Mouse (Mus musculus): Measurements from ENCODE around the gene Thbs2. TPM values are rescaled to one million over a fixed set of nuclear protein-coding genes. Genes with fewer than 3 reads are reported as not detected.

Thbs2 gene
- total and polyA plus RNA-seq, 2 experiments from 2014 or later: 2.9 to 10.3 TPM

DNA sequence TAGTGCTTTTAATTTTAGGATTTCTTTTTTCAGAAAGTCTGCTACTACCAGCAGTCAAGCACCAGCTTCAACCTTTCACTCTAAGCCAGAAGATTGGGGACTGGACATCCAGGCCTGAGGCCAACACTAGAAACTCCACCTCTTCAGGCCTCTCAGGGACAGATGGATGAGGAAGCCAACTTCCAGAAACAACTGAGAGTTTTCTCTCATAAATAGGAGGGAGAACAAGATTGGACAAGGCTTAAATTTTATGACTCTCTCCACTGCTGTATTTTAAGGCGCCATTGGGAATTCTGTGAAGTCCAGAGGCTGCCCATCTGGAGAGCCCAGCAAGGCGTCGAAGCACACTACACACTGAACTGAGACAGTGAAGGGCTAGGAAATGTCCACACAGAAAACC lies 17.0 kb upstream of the Thbs2 start:
- no peaks in the 10 kb centered on the region for H3K9me3 ChIP-seq (ENCODE audit: low read length)
- no peak overlapping the region for H3K4me2 ChIP-seq (ENCODE audit: low read depth)
- H3K4me3 ChIP-seq (ENCODE audit: low read depth, low read length): no peak overlapping the region
- no peak overlapping the region for H3K27ac ChIP-seq (ENCODE audit: low read depth, low read length)
- H3K27me3 ChIP-seq (ENCODE audit: insufficient read depth, low read length): no peaks in the 10 kb centered on the region
- ATAC-seq (no peak), DNase-seq (no peak)
- 96% methylated on average over 3 of the region's 3 CpGs for WGBS
- no peak for TF ChIP-seq CTCF (IDR thresholded peaks at IDR 0.05; ENCODE audit: low read depth)
- no peak overlapping the region for H3K9ac ChIP-seq
- H3K36me3 ChIP-seq (ENCODE audit: insufficient read depth): no peaks in the 10 kb centered on the region
- no peaks in the 10 kb centered on the region for H3K4me1 ChIP-seq (ENCODE audit: insufficient read depth)

DNA sequence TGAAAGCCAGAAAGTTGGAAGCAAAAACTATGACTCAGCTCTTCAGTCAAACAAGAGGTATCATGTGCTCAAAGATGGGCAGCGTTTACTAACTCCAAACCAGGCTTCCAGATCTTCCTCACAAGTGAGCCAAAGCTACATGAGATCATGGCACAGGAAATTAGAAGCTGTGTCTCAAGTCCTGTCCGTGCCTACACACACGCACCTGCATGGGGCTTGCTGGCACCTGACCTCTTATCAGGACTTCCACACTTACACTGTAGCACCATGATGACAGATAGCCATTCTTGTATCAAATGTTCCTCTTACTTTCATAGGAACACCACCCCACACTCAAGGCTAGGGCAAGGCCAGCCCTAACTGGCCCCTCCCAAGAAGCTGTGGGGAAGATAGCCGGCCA lies 12.0 kb upstream of the Thbs2 start:
- H3K27me3 ChIP-seq (ENCODE audit: insufficient read depth, low read length): no peaks in the 10 kb centered on the region
- no peak overlapping the region for H3K27ac ChIP-seq (ENCODE audit: low read depth, low read length)
- 92% methylated on average over 4 of the region's 4 CpGs for WGBS
- H3K4me3 ChIP-seq (ENCODE audit: low read depth, low read length): no peak overlapping the region
- no peak for TF ChIP-seq CTCF (IDR thresholded peaks at IDR 0.05; ENCODE audit: low read depth)
- H3K9me3 ChIP-seq (ENCODE audit: low read length): no peaks in the 10 kb centered on the region
- DNase-seq: no peak
- no peak overlapping the region for H3K9ac ChIP-seq
- H3K4me1 ChIP-seq (ENCODE audit: insufficient read depth): no peaks in the 10 kb centered on the region
- no peak overlapping the region for H3K4me2 ChIP-seq (ENCODE audit: low read depth)
- H3K36me3 ChIP-seq (ENCODE audit: insufficient read depth): no peaks in the 10 kb centered on the region
- no peak for ATAC-seq

DNA sequence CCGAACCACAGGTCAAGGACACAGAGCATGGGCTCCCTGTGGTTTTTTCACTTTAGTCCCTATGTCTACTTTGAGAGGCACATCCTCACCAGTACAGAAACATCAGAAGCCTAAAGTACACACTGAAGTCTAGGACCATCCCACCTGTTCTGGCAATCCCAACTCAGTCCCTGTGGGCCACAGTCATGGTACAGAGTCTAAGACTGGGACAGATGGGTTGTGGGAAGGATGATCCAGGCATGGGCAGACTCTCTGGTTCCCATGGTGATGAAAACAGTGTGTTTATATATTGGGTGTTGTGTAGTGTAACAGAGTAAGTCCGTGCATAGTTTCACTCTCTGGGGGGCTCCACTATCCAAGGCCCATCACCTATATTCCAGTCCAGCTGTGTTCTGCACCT lies 11.4 kb upstream of the Thbs2 start:
- no peak overlapping the region for H3K9ac ChIP-seq
- DNase-seq (no peak), ATAC-seq (no peak)
- H3K4me2 ChIP-seq (ENCODE audit: low read depth): no peak overlapping the region
- no peak overlapping the region for H3K27ac ChIP-seq (ENCODE audit: low read depth, low read length)
- no peaks in the 10 kb centered on the region for H3K27me3 ChIP-seq (ENCODE audit: insufficient read depth, low read length)
- H3K4me1 ChIP-seq (ENCODE audit: insufficient read depth): no peaks in the 10 kb centered on the region
- no peaks in the 10 kb centered on the region for H3K9me3 ChIP-seq (ENCODE audit: low read length)
- no peak overlapping the region for H3K4me3 ChIP-seq (ENCODE audit: low read depth, low read length)
- no peaks in the 10 kb centered on the region for H3K36me3 ChIP-seq (ENCODE audit: insufficient read depth)
- 86% methylated on average over 2 of the region's 2 CpGs for WGBS
- no peak for TF ChIP-seq CTCF (IDR thresholded peaks at IDR 0.05; ENCODE audit: low read depth)

DNA sequence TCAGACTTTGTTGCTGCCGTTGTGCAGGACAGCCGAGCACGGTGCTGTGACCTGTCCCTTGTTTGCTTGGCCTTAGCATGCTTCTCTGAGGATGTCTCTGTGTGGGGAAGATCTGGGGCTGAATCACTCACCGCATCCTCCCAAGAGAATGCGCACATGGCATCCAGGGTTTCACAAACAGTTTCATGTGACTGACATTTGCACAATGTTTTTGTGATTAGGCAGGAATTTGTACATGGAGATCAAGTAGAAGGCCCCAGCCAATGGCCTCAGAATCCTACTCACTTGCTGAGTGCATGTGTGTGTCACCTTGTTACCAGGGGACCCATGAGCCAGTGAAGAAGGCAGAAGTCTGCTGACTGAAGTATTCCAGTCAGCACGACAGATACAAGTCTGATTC lies 9.7 kb upstream of the Thbs2 start:
- no peak overlapping the region for H3K4me3 ChIP-seq (ENCODE audit: low read depth, low read length)
- H3K9ac ChIP-seq: no peak overlapping the region
- H3K4me2 ChIP-seq (ENCODE audit: low read depth): no peak overlapping the region
- H3K9me3 ChIP-seq (ENCODE audit: low read length): no peaks in the 10 kb centered on the region
- WGBS: 86% methylated on average over 6 of the region's 6 CpGs
- no peaks in the 10 kb centered on the region for H3K36me3 ChIP-seq (ENCODE audit: insufficient read depth)
- no peaks in the 10 kb centered on the region for H3K4me1 ChIP-seq (ENCODE audit: insufficient read depth)
- no peaks in the 10 kb centered on the region for H3K27me3 ChIP-seq (ENCODE audit: insufficient read depth, low read length)
- ATAC-seq (no peak), DNase-seq (no peak)
- H3K27ac ChIP-seq (ENCODE audit: low read depth, low read length): no peak overlapping the region
- TF ChIP-seq CTCF (IDR thresholded peaks at IDR 0.05; ENCODE audit: low read depth): no peak

DNA sequence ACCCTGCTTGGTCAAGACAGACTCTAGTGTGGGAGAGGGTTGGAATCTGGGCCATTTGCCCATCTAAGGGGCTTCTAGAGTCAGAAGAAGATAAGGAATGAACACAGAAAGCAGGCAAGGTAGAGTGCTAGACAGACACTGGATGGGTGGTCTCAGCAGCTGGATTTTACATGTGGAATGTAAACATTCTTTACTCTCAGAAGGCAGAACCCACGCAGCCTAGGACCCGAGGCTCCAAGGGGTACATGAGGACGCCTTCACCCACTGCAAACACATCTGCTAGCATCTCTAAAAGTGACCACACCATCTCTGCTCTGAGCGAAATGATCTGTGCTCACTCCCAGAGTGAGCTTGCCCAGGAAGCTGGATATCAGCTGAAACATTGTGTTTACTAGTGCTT lies 9.2 kb upstream of the Thbs2 start:
- no peak for DNase-seq
- H3K27ac ChIP-seq (ENCODE audit: low read depth, low read length): no peak overlapping the region
- no peak overlapping the region for H3K9ac ChIP-seq
- no peak overlapping the region for H3K4me3 ChIP-seq (ENCODE audit: low read depth, low read length)
- no peaks in the 10 kb centered on the region for H3K9me3 ChIP-seq (ENCODE audit: low read length)
- H3K4me2 ChIP-seq (ENCODE audit: low read depth): no peak overlapping the region
- no peak for ATAC-seq
- no peaks in the 10 kb centered on the region for H3K27me3 ChIP-seq (ENCODE audit: insufficient read depth, low read length)
- TF ChIP-seq CTCF (IDR thresholded peaks at IDR 0.05; ENCODE audit: low read depth): no peak
- H3K4me1 ChIP-seq (ENCODE audit: insufficient read depth): no peaks in the 10 kb centered on the region
- no peaks in the 10 kb centered on the region for H3K36me3 ChIP-seq (ENCODE audit: insufficient read depth)
- WGBS: 78% methylated on average over 4 of the region's 4 CpGs

DNA sequence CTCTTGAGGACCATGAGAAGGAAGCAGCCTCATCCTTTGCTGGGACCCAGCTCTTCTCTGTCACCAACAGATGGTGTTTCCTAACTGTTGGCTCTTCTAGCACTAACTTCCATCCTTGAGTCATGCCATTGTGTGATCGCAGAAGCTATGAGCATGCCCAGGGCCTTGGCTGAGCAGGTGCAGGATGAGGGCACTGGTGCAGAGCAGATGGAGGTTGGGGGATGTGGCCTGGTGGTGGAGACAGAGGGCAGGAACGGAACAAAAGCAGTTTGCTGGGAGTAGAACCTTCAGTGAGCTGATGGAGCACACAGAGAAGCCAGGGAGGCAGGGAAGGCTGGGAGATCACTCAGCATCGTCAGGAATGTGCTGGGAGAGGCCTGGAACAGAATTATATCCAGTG lies 8.7 kb upstream of the Thbs2 start:
- Histone ChIP-seq H3K4me3 (ENCODE audit: low read depth, low read length) (no peak overlapping the region), H3K27me3 (ENCODE audit: insufficient read depth, low read length) (no peaks in the 10 kb centered on the region), H3K4me1 (ENCODE audit: insufficient read depth) (no peaks in the 10 kb centered on the region), H3K36me3 (ENCODE audit: insufficient read depth) (no peaks in the 10 kb centered on the region), H3K4me2 (ENCODE audit: low read depth) (no peak overlapping the region), H3K9me3 (ENCODE audit: low read length) (no peaks in the 10 kb centered on the region), H3K27ac (ENCODE audit: low read depth, low read length) (no peak overlapping the region), H3K9ac (no peak overlapping the region)
- DNase-seq (no peak), ATAC-seq (peak; percentile 66; the same call in 1 of the 2 replicates)
- no peak for TF ChIP-seq CTCF (IDR thresholded peaks at IDR 0.05; ENCODE audit: low read depth)
- WGBS: 55% methylated on average over 3 of the region's 3 CpGs

DNA sequence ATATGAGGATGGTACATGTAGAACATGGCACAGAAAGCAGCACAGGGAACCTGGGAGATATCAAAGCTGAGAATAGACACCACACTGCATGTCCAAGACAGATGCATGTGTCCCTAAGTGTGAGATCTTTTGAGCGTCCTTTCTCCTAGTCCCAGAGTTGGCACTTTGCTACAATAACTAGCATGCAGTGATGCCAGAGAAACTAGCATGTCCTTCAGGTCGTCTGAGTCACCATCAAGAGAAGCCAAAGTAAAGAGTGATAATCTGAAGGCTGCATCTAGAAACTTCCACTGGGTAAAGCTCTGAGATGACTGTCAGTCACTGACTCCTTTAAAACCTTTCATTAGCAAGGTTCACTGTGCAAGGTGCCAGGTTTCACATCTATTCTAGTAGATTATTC lies 7.9 kb upstream of the Thbs2 start:
- TF ChIP-seq CTCF (IDR thresholded peaks at IDR 0.05; ENCODE audit: low read depth): no peak
- WGBS: 68% methylated on average over 2 of the region's 2 CpGs
- no peak overlapping the region for H3K4me3 ChIP-seq (ENCODE audit: low read depth, low read length)
- no peak for ATAC-seq
- no peak overlapping the region for H3K9ac ChIP-seq
- no peak for DNase-seq
- no peaks in the 10 kb centered on the region for H3K4me1 ChIP-seq (ENCODE audit: insufficient read depth)
- H3K36me3 ChIP-seq (ENCODE audit: insufficient read depth): no peaks in the 10 kb centered on the region
- H3K9me3 ChIP-seq (ENCODE audit: low read length): no peaks in the 10 kb centered on the region
- no peaks in the 10 kb centered on the region for H3K27me3 ChIP-seq (ENCODE audit: insufficient read depth, low read length)
- no peak overlapping the region for H3K4me2 ChIP-seq (ENCODE audit: low read depth)
- H3K27ac ChIP-seq (ENCODE audit: low read depth, low read length): no peak overlapping the region

DNA sequence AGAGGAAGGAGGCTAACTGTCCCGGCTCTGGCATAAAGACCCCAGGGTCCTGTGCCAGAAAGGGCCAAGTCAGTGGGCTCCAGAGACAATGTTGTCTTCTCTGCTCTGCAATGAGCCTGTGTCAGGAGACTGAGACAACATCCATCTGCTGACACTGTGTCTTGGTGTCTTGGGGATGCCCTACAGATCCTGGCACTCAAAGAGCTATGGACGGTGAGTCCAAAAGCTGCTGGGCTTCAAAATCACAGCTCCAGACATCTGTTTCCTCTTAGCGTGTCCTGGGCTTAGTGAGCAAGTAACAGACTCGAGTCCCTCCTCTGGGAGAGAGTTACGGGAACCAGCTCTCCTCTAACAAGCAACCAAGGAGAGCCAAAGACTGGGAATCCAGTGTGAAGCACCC lies 6.2 kb upstream of the Thbs2 start:
- H3K9ac ChIP-seq: no peak overlapping the region
- DNase-seq: no peak
- no peaks in the 10 kb centered on the region for H3K27me3 ChIP-seq (ENCODE audit: insufficient read depth, low read length)
- no peak overlapping the region for H3K4me2 ChIP-seq (ENCODE audit: low read depth)
- no peak for TF ChIP-seq CTCF (IDR thresholded peaks at IDR 0.05; ENCODE audit: low read depth)
- ATAC-seq: no peak
- 88% methylated on average over 5 of the region's 5 CpGs for WGBS
- no peaks in the 10 kb centered on the region for H3K36me3 ChIP-seq (ENCODE audit: insufficient read depth)
- H3K27ac ChIP-seq (ENCODE audit: low read depth, low read length): no peak overlapping the region
- H3K4me1 ChIP-seq (ENCODE audit: insufficient read depth): no peaks in the 10 kb centered on the region
- no peak overlapping the region for H3K4me3 ChIP-seq (ENCODE audit: low read depth, low read length)
- H3K9me3 ChIP-seq (ENCODE audit: low read length): no peaks in the 10 kb centered on the region

Data from forebrain, postnatal 0 days (tissue).